Mouse (Mus musculus): ENCODE results near the gene Actrt2. TPM values are rescaled to one million over a fixed set of nuclear protein-coding genes. Genes with fewer than 3 reads are reported as not detected.

Actrt2 gene
- polyA plus RNA-seq, 1 experiment from 2014 or later: not detected

- peak overlapping the region; percentile 29 for H3K4me2 ChIP-seq
- H3K27ac ChIP-seq: no peak overlapping the region
- H3K9ac ChIP-seq: no peak overlapping the region
- no peaks in the 10 kb centered on the region for H3K36me3 ChIP-seq (replicated peaks)
- peaks cover 13% of the 10 kb centered on the region; the same call in 1 of the 2 replicates for H3K27me3 ChIP-seq (replicated peaks)
- H3K4me1 ChIP-seq: peaks cover 10% of the 10 kb centered on the region; the same call in 1 of the 2 replicates
- WGBS: 21% methylated on average over 15 of the region's 15 CpGs
- no peak overlapping the region for H3K4me3 ChIP-seq
- no peak for ATAC-seq (replicated peaks)
- H3K9me3 ChIP-seq: no peaks in the 10 kb centered on the region
Measured at GRCm38 (mm10) chr4:154674966-154675365, 7.3 kb upstream of the Actrt2 start.

- H3K9me3 ChIP-seq: no peaks in the 10 kb centered on the region
- ATAC-seq (replicated peaks): no peak
- H3K4me3 ChIP-seq: no peak overlapping the region
- H3K9ac ChIP-seq: no peak overlapping the region
- peak overlapping the region; percentile 29 for H3K4me2 ChIP-seq
- no peaks in the 10 kb centered on the region for H3K36me3 ChIP-seq (replicated peaks)
- 1% methylated on average over 12 of the region's 12 CpGs for WGBS
- H3K27ac ChIP-seq: no peak overlapping the region
- H3K27me3 ChIP-seq (replicated peaks): peaks cover 13% of the 10 kb centered on the region; the same call in 1 of the 2 replicates
- peaks cover 10% of the 10 kb centered on the region; the same call in 1 of the 2 replicates for H3K4me1 ChIP-seq
Measured at GRCm38 (mm10) chr4:154674541-154674940, 6.9 kb upstream of the Actrt2 start.

GRCm38 (mm10) chr4:154673986-154674385 is 6.3 kb upstream of the Actrt2 start:
- H3K4me2 ChIP-seq: no peak overlapping the region
- H3K4me3 ChIP-seq: no peak overlapping the region
- peaks cover 13% of the 10 kb centered on the region; the same call in 1 of the 2 replicates for H3K27me3 ChIP-seq (replicated peaks)
- H3K9ac ChIP-seq: no peak overlapping the region
- H3K27ac ChIP-seq: no peak overlapping the region
- no peak for ATAC-seq (replicated peaks)
- H3K36me3 ChIP-seq (replicated peaks): no peaks in the 10 kb centered on the region
- H3K4me1 ChIP-seq: peaks cover 10% of the 10 kb centered on the region; the same call in 1 of the 2 replicates
- 80% methylated on average over 4 of the region's 4 CpGs for WGBS
- no peaks in the 10 kb centered on the region for H3K9me3 ChIP-seq

GRCm38 (mm10) chr4:154672027-154672426 is 4.4 kb upstream of the Actrt2 start:
- Histone ChIP-seq H3K27me3 (replicated peaks) (peaks cover 13% of the 10 kb centered on the region; the same call in 1 of the 2 replicates), H3K27ac (no peak overlapping the region), H3K4me2 (no peak overlapping the region), H3K4me1 (peaks cover 10% of the 10 kb centered on the region; the same call in 1 of the 2 replicates), H3K4me3 (no peak overlapping the region), H3K9ac (no peak overlapping the region), H3K9me3 (no peaks in the 10 kb centered on the region), H3K36me3 (replicated peaks) (no peaks in the 10 kb centered on the region)
- WGBS: 57% methylated on average over 1 of the region's 1 CpGs
- no peak for ATAC-seq (replicated peaks)

GRCm38 (mm10) chr4:154671232-154671912 is 3.7 kb upstream of the Actrt2 start:
- no peak overlapping the region for H3K4me2 ChIP-seq
- no peak overlapping the region for H3K9ac ChIP-seq
- 83% methylated on average over 8 of the region's 8 CpGs for WGBS
- H3K36me3 ChIP-seq (replicated peaks): no peaks in the 10 kb centered on the region
- H3K9me3 ChIP-seq: no peaks in the 10 kb centered on the region
- H3K27ac ChIP-seq: no peak overlapping the region
- peaks cover 16% of the 10 kb centered on the region; the same call in 1 of the 2 replicates for H3K27me3 ChIP-seq (replicated peaks)
- H3K4me1 ChIP-seq: peaks cover 10% of the 10 kb centered on the region; the same call in 1 of the 2 replicates
- no peak overlapping the region for H3K4me3 ChIP-seq
- no peak for ATAC-seq (replicated peaks)

GRCm38 (mm10) chr4:154662681-154663215 is 4.9 kb downstream of the Actrt2 start:
- WGBS: 66% methylated on average over 12 of the region's 12 CpGs
- Histone ChIP-seq H3K4me1 (no peaks in the 10 kb centered on the region), H3K4me3 (no peak overlapping the region), H3K36me3 (replicated peaks) (no peaks in the 10 kb centered on the region), H3K9me3 (no peaks in the 10 kb centered on the region), H3K9ac (no peak overlapping the region), H3K4me2 (no peak overlapping the region), H3K27ac (no peak overlapping the region), H3K27me3 (replicated peaks) (0 out of 2 replicates have a peak, but pooled peaks cover 2% of the 10 kb centered on the region)
- ATAC-seq (replicated peaks): no peak

GRCm38 (mm10) chr4:154661256-154661655 is 6.4 kb downstream of the Actrt2 start:
- no peaks in the 10 kb centered on the region for H3K9me3 ChIP-seq
- no peaks in the 10 kb centered on the region for H3K4me1 ChIP-seq
- no peaks in the 10 kb centered on the region for H3K27me3 ChIP-seq (replicated peaks)
- no peak overlapping the region for H3K27ac ChIP-seq
- 45% methylated on average over 6 of the region's 6 CpGs for WGBS
- no peak overlapping the region for H3K9ac ChIP-seq
- H3K4me3 ChIP-seq: no peak overlapping the region
- H3K4me2 ChIP-seq: no peak overlapping the region
- no peaks in the 10 kb centered on the region for H3K36me3 ChIP-seq (replicated peaks)
- no peak for ATAC-seq (replicated peaks)

- H3K36me3 ChIP-seq (replicated peaks): no peaks in the 10 kb centered on the region
- ATAC-seq (replicated peaks): no peak
- H3K9ac ChIP-seq: no peak overlapping the region
- no peak overlapping the region for H3K27ac ChIP-seq
- no peaks in the 10 kb centered on the region for H3K9me3 ChIP-seq
- no peak overlapping the region for H3K4me2 ChIP-seq
- no peaks in the 10 kb centered on the region for H3K4me1 ChIP-seq
- no peak overlapping the region for H3K4me3 ChIP-seq
- H3K27me3 ChIP-seq (replicated peaks): no peaks in the 10 kb centered on the region
Measured at GRCm38 (mm10) chr4:154660025-154660424, 7.6 kb downstream of the Actrt2 start.

- 76% methylated on average over 15 of the region's 15 CpGs for WGBS
- peaks cover 4% of the 10 kb centered on the region for H3K27me3 ChIP-seq (replicated peaks)
- H3K4me3 ChIP-seq: no peak overlapping the region
- H3K27ac ChIP-seq: no peak overlapping the region
- no peak for ATAC-seq (replicated peaks)
- H3K9me3 ChIP-seq: no peaks in the 10 kb centered on the region
- H3K4me2 ChIP-seq: no peak overlapping the region
- no peaks in the 10 kb centered on the region for H3K4me1 ChIP-seq
- no peaks in the 10 kb centered on the region for H3K36me3 ChIP-seq (replicated peaks)
- H3K9ac ChIP-seq: no peak overlapping the region
Measured at GRCm38 (mm10) chr4:154655134-154655910, 12.3 kb downstream of the Actrt2 start.

- Histone ChIP-seq H3K4me2 (no peak overlapping the region), H3K9ac (no peak overlapping the region), H3K4me1 (no peaks in the 10 kb centered on the region), H3K27ac (no peak overlapping the region), H3K4me3 (no peak overlapping the region), H3K36me3 (replicated peaks) (no peaks in the 10 kb centered on the region), H3K9me3 (no peaks in the 10 kb centered on the region), H3K27me3 (replicated peaks) (peaks cover 4% of the 10 kb centered on the region)
- ATAC-seq (replicated peaks): no peak
- 15% methylated on average over 5 of the region's 5 CpGs for whole genome bisulfite sequencing
Measured at GRCm38 (mm10) chr4:154652494-154652893, 15.2 kb downstream of the Actrt2 start.

- no peaks in the 10 kb centered on the region for H3K4me1 ChIP-seq
- H3K27ac ChIP-seq: no peak overlapping the region
- H3K36me3 ChIP-seq (replicated peaks): no peaks in the 10 kb centered on the region
- H3K4me3 ChIP-seq: no peak overlapping the region
- H3K4me2 ChIP-seq: no peak overlapping the region
- H3K27me3 ChIP-seq (replicated peaks): peaks cover 13% of the 10 kb centered on the region
- H3K9me3 ChIP-seq: 0 out of 2 replicates have a peak, but pooled peaks cover 2% of the 10 kb centered on the region
- WGBS: 82% methylated on average over 19 of the region's 19 CpGs
- no peak overlapping the region for H3K9ac ChIP-seq
- no peak for ATAC-seq (replicated peaks)
Measured at GRCm38 (mm10) chr4:154649083-154649747, 18.5 kb downstream of the Actrt2 start.

GRCm38 (mm10) chr4:154642496-154642895 is 25.2 kb downstream of the Actrt2 start:
- Histone ChIP-seq H3K27me3 (replicated peaks) (peaks cover 60% of the 10 kb centered on the region), H3K9ac (no peak overlapping the region), H3K4me1 (peaks cover 11% of the 10 kb centered on the region), H3K27ac (no peak overlapping the region), H3K36me3 (replicated peaks) (no peaks in the 10 kb centered on the region), H3K4me3 (no peak overlapping the region), H3K9me3 (0 out of 2 replicates have a peak, but pooled peaks cover 2% of the 10 kb centered on the region), H3K4me2 (no peak overlapping the region)
- 5% methylated on average over 6 of the region's 6 CpGs for WGBS
- no peak for ATAC-seq (replicated peaks)

Data from midbrain, embryonic 15.5 days (tissue).